Mouse (Mus musculus) c-Kit-positive CD71-positive TER-119-negative erythroid progenitor cells, embryonic 14.5 days (primary cell): ENCODE measurements at regions not wholly inside any gene's neighbourhood (a gene's known extent, or its start where the extent isn't known, plus 50 kb on each side); places are given as distances from the start of the nearest gene placed in this dataset.

Source experiments
- DNase-seq: peaks from one replicate; pipeline ENCODE4 v3.0.0-alpha.2; 2013; ENCODE audit warnings: low read depth

- DNase-seq: no peak
Measured at GRCm38 (mm10) chr3:132237344-132237743, 152.3 kb downstream of the Dkk2 start.

DNA sequence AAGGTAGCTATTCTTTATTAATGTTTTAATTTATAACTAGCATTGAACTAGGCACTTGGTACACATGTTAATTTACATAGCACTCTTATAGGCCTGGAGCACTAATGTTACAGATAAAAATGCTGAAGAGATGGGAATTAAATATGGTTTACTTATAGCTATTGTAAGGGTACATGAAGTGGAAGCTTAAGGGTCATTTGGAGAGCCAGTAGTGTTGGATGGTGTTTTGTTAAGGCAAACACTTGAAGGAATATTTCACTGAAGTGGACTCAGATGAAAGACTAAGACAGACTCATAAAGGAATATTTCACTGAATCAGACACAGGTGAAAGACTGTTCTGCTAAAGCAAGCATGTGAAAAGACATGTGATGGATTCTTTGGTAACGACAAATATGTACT, 172.7 kb downstream of the Dkk2 start:
- no peak for DNase-seq

GRCm38 (mm10) chr3:132269641-132270040, 184.5 kb downstream of the Dkk2 start:
- DNase-seq: no peak

GRCm38 (mm10) chr3:132274786-132275185, 189.7 kb downstream of the Dkk2 start:
- DNase-seq: no peak

GRCm38 (mm10) chr3:132277771-132278170, 192.7 kb downstream of the Dkk2 start:
- DNase-seq: no peak

GRCm38 (mm10) chr3:132287714-132288113, 202.6 kb downstream of the Dkk2 start:
- no peak for DNase-seq

DNA sequence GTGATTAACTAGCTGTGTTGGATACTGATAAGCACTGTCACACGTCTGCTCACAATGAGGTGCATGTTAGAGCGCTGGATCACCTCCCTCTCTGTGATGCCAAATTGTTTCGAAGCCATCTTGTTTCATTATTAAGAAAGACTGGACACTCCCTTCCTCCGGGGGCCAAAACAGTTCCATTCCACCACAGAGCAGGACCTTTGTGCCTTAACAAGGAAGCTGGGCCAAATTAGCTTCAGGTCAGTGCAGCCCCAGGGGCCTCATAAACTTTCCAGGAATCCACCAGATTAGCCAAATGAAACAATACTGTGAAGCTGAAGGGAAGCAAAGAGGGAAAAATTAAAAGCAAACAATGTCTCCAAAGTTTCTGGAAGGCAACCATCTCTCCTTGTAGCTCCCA, 241.9 kb downstream of the Dkk2 start:
- DNase-seq: no peak

GRCm38 (mm10) chr3:132343625-132344024, 258.5 kb downstream of the Dkk2 start:
- no peak for DNase-seq

GRCm38 (mm10) chr3:132345856-132346255, 260.8 kb downstream of the Dkk2 start:
- no peak for DNase-seq

- DNase-seq: no peak
Measured at GRCm38 (mm10) chr3:132349602-132350001, 264.5 kb downstream of the Dkk2 start.

DNA sequence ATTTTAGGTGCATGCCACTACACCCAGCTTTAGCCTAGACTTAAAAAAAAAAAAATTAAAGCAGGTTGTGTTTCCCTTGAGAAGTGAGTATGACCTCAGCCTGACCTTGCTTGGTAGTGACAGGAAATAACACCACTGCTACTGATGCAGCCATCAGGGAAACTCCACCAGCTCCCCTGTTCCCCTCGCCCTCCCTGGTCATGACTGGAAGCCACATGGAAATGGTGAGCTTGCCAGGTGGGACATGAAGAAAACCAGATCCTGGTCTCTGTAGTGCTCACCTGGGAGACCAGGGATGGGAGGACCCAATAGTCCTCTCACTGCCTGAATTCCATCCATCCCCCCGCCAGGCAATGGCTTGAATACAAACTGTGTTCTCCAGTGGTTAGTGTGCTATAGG, 268.1 kb downstream of the Dkk2 start:
- no peak for DNase-seq

GRCm38 (mm10) chr3:132359596-132359995, 270.0 kb upstream of the Gimd1 start:
- DNase-seq: no peak

DNA sequence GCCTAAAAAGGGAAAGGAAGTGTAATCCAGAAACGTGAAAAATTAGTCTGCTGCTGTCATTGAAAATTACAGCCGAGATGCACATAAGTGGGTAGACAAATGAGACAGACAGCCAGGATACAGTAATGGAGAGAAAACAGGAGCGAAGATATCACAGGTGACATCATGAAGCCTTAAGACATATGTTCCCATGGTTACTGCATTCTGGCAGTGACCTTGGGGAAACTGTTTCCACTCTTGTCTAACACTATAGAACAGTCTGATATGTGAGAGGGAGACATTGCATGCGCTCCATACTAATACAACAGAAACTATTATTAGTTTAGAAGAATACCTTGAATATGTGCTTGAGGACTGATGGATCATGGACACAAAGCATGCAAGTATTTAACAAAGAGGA, 254.0 kb upstream of the Gimd1 start:
- no peak for DNase-seq

GRCm38 (mm10) chr3:132417742-132418141, 211.9 kb upstream of the Gimd1 start:
- no peak for DNase-seq

DNA sequence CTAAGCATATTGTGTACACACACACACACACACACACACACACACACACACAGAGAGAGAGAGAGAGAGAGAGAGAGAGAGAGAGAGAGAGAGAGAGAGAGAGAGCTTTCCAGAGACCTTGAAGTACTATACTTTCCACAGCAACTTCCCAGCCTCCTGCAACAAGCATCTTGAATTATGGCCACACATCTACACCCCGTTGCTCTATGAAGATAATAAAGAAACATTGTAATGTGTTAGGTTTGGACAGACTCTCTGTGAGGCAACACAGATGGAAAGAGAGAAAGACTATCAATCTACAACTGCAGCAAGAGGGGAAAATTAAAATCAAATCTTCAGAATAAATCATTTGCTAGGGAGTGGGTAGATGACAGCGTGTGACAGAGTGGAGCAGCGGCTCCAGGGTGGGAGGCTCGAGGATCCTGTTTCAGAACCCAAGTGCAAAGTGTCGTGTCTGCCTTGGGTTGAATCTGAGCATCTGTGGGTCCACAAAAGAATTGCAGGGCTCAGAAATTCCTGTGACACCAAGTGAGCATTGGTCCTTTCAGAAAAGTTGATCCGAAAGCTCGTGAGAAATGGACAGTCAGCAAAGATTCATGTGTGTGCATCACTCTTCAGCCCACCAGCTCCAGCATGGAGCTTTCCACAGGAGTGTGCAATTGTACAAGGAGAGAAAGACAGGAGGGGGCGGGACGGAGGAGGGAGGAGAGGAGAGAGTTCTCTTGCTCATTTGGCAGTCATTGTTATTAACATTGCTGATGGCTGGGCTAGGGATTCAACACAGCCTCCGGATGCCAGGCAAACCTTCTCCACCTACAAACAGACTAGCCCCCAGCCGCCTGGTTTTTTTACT, 203.6 kb upstream of the Gimd1 start:
- DNase-seq: no peak

DNA sequence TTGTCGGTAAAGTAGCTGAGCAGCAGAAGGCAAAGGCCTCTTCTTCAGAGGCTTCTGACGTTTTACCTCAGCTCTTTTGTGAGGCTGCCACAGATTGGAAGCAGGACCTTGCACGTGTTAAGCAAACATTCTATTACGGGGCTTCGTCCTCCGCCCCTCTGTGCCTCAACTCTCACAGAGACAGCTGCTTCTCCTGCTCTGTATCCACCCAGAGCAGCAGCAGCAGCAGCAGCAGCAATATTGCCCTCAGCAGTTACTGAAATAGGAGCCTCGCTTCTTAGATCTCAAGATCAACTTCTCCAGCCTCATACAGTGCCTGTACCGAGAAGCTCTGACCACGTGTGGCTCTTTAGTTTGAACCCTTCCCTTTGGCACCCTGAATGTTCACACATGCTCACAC, 202.4 kb upstream of the Gimd1 start:
- no peak for DNase-seq

DNA sequence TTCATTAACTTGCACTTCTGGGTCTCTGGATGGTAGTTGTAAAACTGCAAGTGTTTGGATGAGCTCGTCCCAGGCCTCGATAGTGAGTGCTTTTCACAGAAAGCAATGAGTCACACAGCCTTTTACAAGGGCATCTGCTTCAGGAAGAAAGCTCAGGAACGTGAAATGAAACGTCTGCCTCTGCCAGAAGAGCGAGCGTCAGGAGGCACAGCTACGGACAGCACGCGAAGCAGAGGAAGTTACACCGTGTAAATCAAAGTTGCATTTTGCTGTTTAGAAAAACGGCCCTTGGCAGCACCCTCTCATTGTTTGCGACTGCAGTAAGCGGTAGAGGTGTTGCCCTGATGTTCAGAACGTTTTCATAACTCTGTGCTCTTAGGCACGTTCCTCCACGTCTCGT, 201.5 kb upstream of the Gimd1 start:
- no peak for DNase-seq

DNA sequence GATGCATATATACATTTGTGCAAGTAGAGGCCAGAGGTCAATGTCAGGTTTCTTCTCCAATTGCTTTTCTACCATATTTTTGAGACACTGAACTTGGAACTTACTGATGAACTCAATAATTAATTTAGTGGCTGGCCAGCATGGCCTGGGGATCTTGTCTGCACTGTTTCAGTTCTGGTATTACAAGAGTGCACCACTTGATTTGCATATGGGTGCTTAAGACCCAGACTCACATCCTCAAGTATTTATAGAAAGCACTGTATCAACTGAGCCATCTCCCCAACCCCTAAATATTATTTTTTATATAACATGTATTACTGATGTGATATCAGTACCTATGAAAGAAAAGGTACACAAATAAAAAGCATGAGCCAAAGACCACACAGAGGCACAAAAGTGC, 197.8 kb upstream of the Gimd1 start:
- DNase-seq: no peak

DNA sequence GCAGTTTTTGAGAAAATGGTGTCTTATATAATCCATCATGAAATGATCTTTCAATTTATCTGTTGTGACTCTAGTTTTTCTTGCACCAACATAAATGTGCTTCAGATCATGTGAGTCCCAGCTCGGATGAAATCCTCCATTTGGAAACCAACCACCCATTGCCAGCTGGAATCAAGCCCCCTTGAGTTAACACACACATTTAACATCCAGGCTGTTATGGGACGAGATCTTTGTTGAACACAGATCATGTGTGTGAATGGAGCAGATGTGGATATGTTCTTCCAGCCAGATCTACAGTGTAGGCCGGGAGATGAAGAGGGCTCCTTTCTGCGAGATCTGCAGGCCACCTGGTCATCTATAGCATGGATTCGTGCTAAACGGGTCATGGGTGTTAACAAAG, 188.4 kb upstream of the Gimd1 start:
- no peak for DNase-seq

DNA sequence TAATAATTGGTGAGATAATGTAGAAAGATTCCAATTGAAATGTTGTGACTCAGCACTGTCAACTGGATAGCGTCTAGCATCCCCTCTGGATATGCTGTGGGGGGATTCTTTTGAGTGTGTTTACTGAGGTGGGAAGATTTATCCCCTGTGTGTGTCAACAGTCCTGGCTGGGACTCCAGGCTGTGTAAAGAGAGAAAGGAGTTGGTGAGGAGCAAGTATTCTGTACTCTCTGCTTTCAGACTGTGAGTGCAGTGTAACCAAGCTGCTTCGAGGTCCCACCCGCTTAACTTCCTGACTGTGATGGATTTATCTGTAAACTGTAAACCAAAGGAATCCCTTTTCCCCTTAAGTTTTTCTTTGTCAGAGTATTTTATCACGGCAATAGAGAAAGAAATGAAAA, 175.7 kb upstream of the Gimd1 start:
- no peak for DNase-seq

- DNase-seq: no peak
Measured at GRCm38 (mm10) chr3:132462348-132462959, 167.2 kb upstream of the Gimd1 start.

- no peak for DNase-seq
Measured at GRCm38 (mm10) chr3:132471070-132471469, 158.6 kb upstream of the Gimd1 start.

- DNase-seq: no peak
Measured at GRCm38 (mm10) chr3:132477768-132478167, 151.9 kb upstream of the Gimd1 start.

- DNase-seq: no peak
Measured at GRCm38 (mm10) chr3:132479275-132479674, 150.3 kb upstream of the Gimd1 start.
